Mouse (Mus musculus) forebrain, embryonic 10.5 days (tissue): ENCODE results near the gene G3bp1. TPM values are rescaled to one million over a fixed set of nuclear protein-coding genes. Genes with fewer than 3 reads are reported as not detected.
A peak's percentile ranks its signal among the peaks of the same experiment; 100 is the strongest.

ENCODE experiments used
- DNase-seq: peaks from one replicate; pipeline ENCODE4 v3.0.0-alpha.2; 2017; ENCODE audit warnings: low spot score; ENCODE audit errors: extremely low spot score
- H3K27ac ChIP-seq: fragments of 300-500 bp; sonication (generic); 2 replicates; pipeline ENCODE4 v1.5.1; 2016; ENCODE audit warnings: mild to moderate bottlenecking
- H3K27me3 ChIP-seq: fragments of 300-500 bp; sonication (generic); 2 replicates; pipeline ENCODE4 v1.6.1; 2016; ENCODE audit warnings: mild to moderate bottlenecking; ENCODE audit not compliant: poor library complexity, severe bottlenecking
- H3K36me3 ChIP-seq: fragments of 300-500 bp; sonication (generic); replicated peaks from 2 replicates; pipeline ENCODE4 v1.6.1; 2016; ENCODE audit warnings: mild to moderate bottlenecking, moderate library complexity
- H3K4me1 ChIP-seq: fragments of 300-500 bp; sonication (generic); 2 replicates; pipeline ENCODE4 v1.6.1; 2016
- H3K4me3 ChIP-seq: fragments of 300-500 bp; sonication (generic); 2 replicates; pipeline ENCODE4 v1.5.1; 2016; ENCODE audit warnings: mild to moderate bottlenecking, moderate library complexity
- H3K9me3 ChIP-seq: fragments of 300-500 bp; sonication (generic); 2 replicates; pipeline ENCODE4 v1.6.1; 2016; ENCODE audit warnings: mild to moderate bottlenecking, moderate library complexity
- WGBS: fragments of 180-500 bp; shearing (Covaris S2); methylation state at CpG from one replicate; pipeline ENCODE4 v1.1.7; 2016; 5-methylcytosine and 5-hydroxymethylcytosine counted together
- polyA plus RNA-seq: library from polyadenylated mRNA; unstranded; fragments of >200 nt; fragmentation: Nextera tagmentation; extraction: Ambion mirVana; gene quantifications from 2 replicates; pipeline ENCODE4 v1.2.1, GENCODE M21; 2016

The G3bp1 gene
- polyA plus RNA-seq: 292 TPM in 2 replicates

GRCm38 (mm10) chr11:55469048-55469843, at the start of gene G3bp1:
G3bp1 (plus strand) TSS chr11:55469685.
- DNase-seq: peak; percentile 98
- WGBS: under 1% methylated on average over 57 of the region's 57 CpGs
- peaks cover 36% of the 10 kb centered on the region for H3K36me3 ChIP-seq
- H3K27me3 ChIP-seq: no peaks in the 10 kb centered on the region
- H3K4me3 ChIP-seq: peak within 1 kb of the TSS; percentile 98
- peaks cover 37% of the 10 kb centered on the region for H3K4me1 ChIP-seq
- H3K9me3 ChIP-seq: no peaks in the 10 kb centered on the region
- H3K27ac ChIP-seq: peak within 1 kb of the TSS; percentile 98

DNA sequence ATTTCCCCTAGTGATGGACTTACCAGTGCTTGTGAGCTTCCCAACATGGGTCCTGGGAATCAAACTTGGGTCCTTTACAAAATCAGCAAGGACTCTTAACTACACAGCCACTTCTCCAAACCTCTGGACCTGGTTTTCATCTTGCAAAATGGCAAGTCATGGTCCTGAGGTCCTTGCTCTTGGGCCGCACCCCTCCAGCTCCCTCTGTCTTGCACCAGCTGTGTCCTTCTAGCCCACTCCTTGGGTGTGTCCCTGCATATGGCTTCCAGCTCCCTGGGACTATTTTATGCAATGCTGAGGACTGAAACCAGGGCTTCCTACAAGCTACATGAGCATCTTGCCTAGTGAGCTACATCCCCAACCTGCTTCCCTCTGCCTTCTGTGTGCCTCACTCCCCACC, 46.5 kb upstream of the G3bp1 start, which contains the start of gene Sparc:
Sparc (minus strand) TSS at position 206 of the 400 bp plus-strand sequence.
- H3K4me1 ChIP-seq: peaks cover 70% of the 10 kb centered on the region
- peaks cover 10% of the 10 kb centered on the region; the same call in 1 of the 2 replicates for H3K27me3 ChIP-seq
- 93% methylated on average over 1 of the region's 1 CpGs for WGBS
- no peaks in the 10 kb centered on the region for H3K36me3 ChIP-seq
- no peak for DNase-seq
- H3K27ac ChIP-seq: peak within 1 kb of the TSS; percentile 49
- no peaks in the 10 kb centered on the region for H3K9me3 ChIP-seq
- H3K4me3 ChIP-seq: no peak within 1 kb of the TSS

GRCm38 (mm10) chr11:55423756-55424155, 45.7 kb upstream of the G3bp1 start:
- 58% methylated on average over 4 of the region's 4 CpGs for WGBS
- H3K36me3 ChIP-seq: no peaks in the 10 kb centered on the region
- H3K27me3 ChIP-seq: peaks cover 10% of the 10 kb centered on the region; the same call in 1 of the 2 replicates
- H3K27ac ChIP-seq: peak overlapping the region; percentile 49
- no peak overlapping the region for H3K4me3 ChIP-seq
- DNase-seq: no peak
- no peaks in the 10 kb centered on the region for H3K9me3 ChIP-seq
- peaks cover 70% of the 10 kb centered on the region for H3K4me1 ChIP-seq

GRCm38 (mm10) chr11:55424746-55425360, 44.6 kb upstream of the G3bp1 start:
- no peak for DNase-seq
- H3K4me1 ChIP-seq: peaks cover 59% of the 10 kb centered on the region
- H3K27ac ChIP-seq: peak overlapping the region; percentile 69
- no peaks in the 10 kb centered on the region for H3K36me3 ChIP-seq
- H3K4me3 ChIP-seq: no peak overlapping the region
- 78% methylated on average over 8 of the region's 8 CpGs for WGBS
- H3K27me3 ChIP-seq: peaks cover 10% of the 10 kb centered on the region; the same call in 1 of the 2 replicates
- no peaks in the 10 kb centered on the region for H3K9me3 ChIP-seq

GRCm38 (mm10) chr11:55428186-55429012, 41.1 kb upstream of the G3bp1 start:
- Histone ChIP-seq H3K9me3 (no peaks in the 10 kb centered on the region), H3K4me1 (peaks cover 43% of the 10 kb centered on the region), H3K36me3 (no peaks in the 10 kb centered on the region), H3K27me3 (peaks cover 10% of the 10 kb centered on the region; the same call in 1 of the 2 replicates), H3K27ac (peak overlapping the region; percentile 85), H3K4me3 (no peak overlapping the region)
- peak; percentile 63 for DNase-seq
- 49% methylated on average over 16 of the region's 16 CpGs for WGBS

GRCm38 (mm10) chr11:55429973-55430372, 39.5 kb upstream of the G3bp1 start:
- H3K9me3 ChIP-seq: no peaks in the 10 kb centered on the region
- no peak for DNase-seq
- H3K4me3 ChIP-seq: no peak overlapping the region
- H3K27me3 ChIP-seq: peaks cover 4% of the 10 kb centered on the region; the same call in 1 of the 2 replicates
- peaks cover 27% of the 10 kb centered on the region for H3K4me1 ChIP-seq
- 91% methylated on average over 2 of the region's 2 CpGs for WGBS
- H3K36me3 ChIP-seq: no peaks in the 10 kb centered on the region
- 0 out of 2 replicates have a peak overlapping the region, but pooled peaks have one; percentile 30 for H3K27ac ChIP-seq

DNA sequence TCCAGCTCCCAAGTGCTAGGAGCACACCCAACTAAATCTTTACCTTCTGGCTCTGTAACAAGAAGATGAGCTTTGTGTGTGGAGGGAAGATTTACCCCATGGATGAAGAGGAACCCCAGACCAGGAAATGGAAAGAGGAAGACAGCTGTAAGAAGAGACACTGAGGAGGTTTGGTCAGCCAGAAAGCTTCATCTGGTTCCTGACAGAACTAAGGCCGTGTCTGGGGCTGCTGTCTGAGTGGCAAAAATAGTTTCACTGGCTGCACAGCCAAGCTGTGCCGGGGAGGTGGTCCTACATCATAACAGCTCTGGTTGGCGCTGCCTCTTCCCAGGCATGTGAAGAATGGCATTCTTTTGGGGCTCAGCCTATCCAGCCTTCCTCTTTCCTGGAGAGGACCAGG, 36.5 kb upstream of the G3bp1 start:
- WGBS: 80% methylated on average over 3 of the region's 3 CpGs

DNA sequence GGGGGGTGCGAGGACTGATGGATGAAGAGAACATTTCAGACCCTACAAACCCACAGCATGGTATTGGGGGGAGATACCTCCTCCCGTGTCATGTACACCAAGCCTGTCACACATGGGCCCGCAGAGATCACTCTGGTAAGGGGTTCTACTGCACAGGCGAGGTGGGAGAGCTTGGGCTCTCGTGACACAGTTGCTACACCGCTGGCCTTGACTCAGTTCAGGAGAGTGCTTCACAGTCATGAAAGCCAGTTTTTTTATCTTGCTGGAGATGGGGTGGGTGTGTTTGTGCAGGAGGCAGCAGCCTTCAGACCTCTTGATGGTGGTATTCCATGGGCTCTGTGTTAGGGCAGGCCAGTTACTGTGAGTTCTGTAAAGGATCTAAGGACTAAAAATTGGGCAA, 33.4 kb upstream of the G3bp1 start:
- no peak overlapping the region for H3K27ac ChIP-seq
- WGBS: 83% methylated on average over 6 of the region's 6 CpGs

More for the DNA sequence above, 36.5 kb upstream of the G3bp1 start:
- Histone ChIP-seq H3K36me3 (no peaks in the 10 kb centered on the region), H3K4me3 (no peak overlapping the region), H3K27ac (no peak overlapping the region), H3K4me1 (peaks cover 13% of the 10 kb centered on the region), H3K9me3 (no peaks in the 10 kb centered on the region), H3K27me3 (no peaks in the 10 kb centered on the region)
- DNase-seq: no peak

DNA sequence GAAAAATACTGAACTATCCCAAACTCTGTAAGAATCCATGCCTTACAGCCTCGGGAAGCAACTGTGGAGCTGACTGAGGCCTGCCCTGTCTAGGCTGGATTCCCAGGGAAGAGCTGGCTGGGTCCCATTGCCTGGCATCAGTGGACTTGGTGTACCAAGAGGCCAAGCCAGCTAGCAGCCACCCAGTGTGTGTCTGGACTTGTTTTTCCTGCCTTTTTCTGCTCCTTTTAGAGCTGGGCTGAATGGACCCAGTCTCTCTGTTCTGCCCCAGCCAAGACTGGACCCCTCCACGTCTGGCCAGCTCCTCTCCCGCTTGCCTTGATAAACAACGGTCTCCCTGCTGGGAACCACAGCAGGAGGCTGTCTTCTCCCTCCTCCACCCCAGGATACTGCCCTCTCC, 31.5 kb upstream of the G3bp1 start:
- no peaks in the 10 kb centered on the region for H3K36me3 ChIP-seq
- 40% methylated on average over 4 of the region's 4 CpGs for WGBS
- H3K4me1 ChIP-seq: peaks cover 16% of the 10 kb centered on the region
- no peak for DNase-seq
- 0 out of 2 replicates have a peak overlapping the region, but pooled peaks have one; percentile 3 for H3K27ac ChIP-seq
- H3K9me3 ChIP-seq: no peaks in the 10 kb centered on the region
- H3K27me3 ChIP-seq: no peaks in the 10 kb centered on the region
- no peak overlapping the region for H3K4me3 ChIP-seq

More for the DNA sequence above, 33.4 kb upstream of the G3bp1 start:
- no peaks in the 10 kb centered on the region for H3K27me3 ChIP-seq
- H3K9me3 ChIP-seq: no peaks in the 10 kb centered on the region
- DNase-seq: no peak
- no peaks in the 10 kb centered on the region for H3K36me3 ChIP-seq
- no peak overlapping the region for H3K4me3 ChIP-seq
- H3K4me1 ChIP-seq: peaks cover 13% of the 10 kb centered on the region

GRCm38 (mm10) chr11:55439718-55440117, 29.8 kb upstream of the G3bp1 start:
- Histone ChIP-seq H3K4me1 (peaks cover 16% of the 10 kb centered on the region), H3K27ac (no peak overlapping the region), H3K27me3 (no peaks in the 10 kb centered on the region), H3K9me3 (no peaks in the 10 kb centered on the region), H3K4me3 (no peak overlapping the region), H3K36me3 (no peaks in the 10 kb centered on the region)
- WGBS: 56% methylated on average over 5 of the region's 5 CpGs
- DNase-seq: no peak

DNA sequence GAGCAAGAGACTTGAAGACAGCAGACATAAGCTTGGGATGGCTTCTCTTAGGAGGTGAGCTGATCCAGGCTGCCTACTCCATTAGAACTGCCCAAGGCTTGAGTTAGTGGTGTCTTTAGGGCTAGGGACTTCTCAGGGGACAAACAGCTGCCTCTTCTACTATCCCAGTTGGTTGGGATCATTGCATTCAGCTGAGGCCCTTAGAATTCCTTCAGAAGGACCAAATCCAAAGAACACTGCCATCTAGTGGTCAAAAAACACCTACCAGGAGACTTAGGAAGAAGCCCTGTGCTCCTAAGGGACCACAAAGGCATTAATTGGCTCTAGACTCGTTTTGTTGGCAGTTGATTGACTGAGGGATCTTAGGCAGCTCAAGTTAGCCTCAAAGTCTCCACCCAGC, 24.7 kb upstream of the G3bp1 start:
- peak; percentile 29 for DNase-seq

GRCm38 (mm10) chr11:55446579-55446978, 22.9 kb upstream of the G3bp1 start:
- Histone ChIP-seq H3K36me3 (peaks cover 34% of the 10 kb centered on the region), H3K27me3 (no peaks in the 10 kb centered on the region), H3K27ac (no peak overlapping the region), H3K4me1 (0 out of 2 replicates have a peak, but pooled peaks cover under 1% of the 10 kb centered on the region), H3K4me3 (no peak overlapping the region), H3K9me3 (no peaks in the 10 kb centered on the region)
- 35% methylated on average over 4 of the region's 4 CpGs for WGBS
- peak; percentile 70 for DNase-seq

More for the DNA sequence above, 24.7 kb upstream of the G3bp1 start:
- no peak overlapping the region for H3K27ac ChIP-seq
- no peak overlapping the region for H3K4me3 ChIP-seq
- H3K9me3 ChIP-seq: no peaks in the 10 kb centered on the region
- H3K4me1 ChIP-seq: 0 out of 2 replicates have a peak, but pooled peaks cover 4% of the 10 kb centered on the region
- H3K27me3 ChIP-seq: no peaks in the 10 kb centered on the region
- WGBS: 9% methylated on average over 1 of the region's 1 CpGs
- peaks cover 21% of the 10 kb centered on the region for H3K36me3 ChIP-seq
